Mouse (Mus musculus): ENCODE data around the gene Dchs2. TPM values are rescaled to one million over a fixed set of nuclear protein-coding genes. Genes with fewer than 3 reads are reported as not detected.

The Dchs2 gene
- polyA plus RNA-seq, 2 experiments: 1.7 to 2.1 TPM

- Histone ChIP-seq H3K4me3 (replicated peaks; ENCODE audit: low read length) (no peak overlapping the region), H3K9ac (ENCODE audit: low read depth, low read length, severe bottlenecking) (no peak overlapping the region), H3K36me3 (ENCODE audit: control insufficient read depth, insufficient read depth, low read length) (no peaks in the 10 kb centered on the region), H3K27ac (replicated peaks; ENCODE audit: low read depth, low read length) (no peak overlapping the region), H3K27me3 (ENCODE audit: control insufficient read depth, insufficient read depth, low read length) (no peaks in the 10 kb centered on the region), H3K9me3 (ENCODE audit: control insufficient read depth, low read length) (no peaks in the 10 kb centered on the region), H3K4me1 (ENCODE audit: control insufficient read depth, insufficient read depth, low read length) (no peaks in the 10 kb centered on the region), H3K4me2 (replicated peaks; ENCODE audit: low read depth, low read length, severe bottlenecking) (no peak overlapping the region)
- ATAC-seq (ENCODE audit: low FRiP score, low read depth): no peak
- no peak for DNase-seq (ENCODE audit: low spot score)
- TF ChIP-seq POLR2A (IDR thresholded peaks at IDR 0.05; ENCODE audit: borderline replicate concordance, extremely low read depth, insufficient read depth, insufficient read length): no peak
- 76% methylated on average over 3 of the region's 3 CpGs for WGBS
These were observed 35.9 kb downstream of the Dchs2 start for GRCm38 (mm10) chr3:83163676-83164075.

- H3K4me3 ChIP-seq (replicated peaks; ENCODE audit: low read length): no peak overlapping the region
- H3K36me3 ChIP-seq (ENCODE audit: control insufficient read depth, insufficient read depth, low read length): no peaks in the 10 kb centered on the region
- TF ChIP-seq POLR2A (IDR thresholded peaks at IDR 0.05; ENCODE audit: borderline replicate concordance, extremely low read depth, insufficient read depth, insufficient read length): no peak
- 96% methylated on average over 5 of the region's 5 CpGs for WGBS
- no peak overlapping the region for H3K9ac ChIP-seq (ENCODE audit: low read depth, low read length, severe bottlenecking)
- H3K27ac ChIP-seq (replicated peaks; ENCODE audit: low read depth, low read length): no peak overlapping the region
- no peaks in the 10 kb centered on the region for H3K4me1 ChIP-seq (ENCODE audit: control insufficient read depth, insufficient read depth, low read length)
- H3K9me3 ChIP-seq (ENCODE audit: control insufficient read depth, low read length): no peaks in the 10 kb centered on the region
- no peak overlapping the region for H3K4me2 ChIP-seq (replicated peaks; ENCODE audit: low read depth, low read length, severe bottlenecking)
- no peaks in the 10 kb centered on the region for H3K27me3 ChIP-seq (ENCODE audit: control insufficient read depth, insufficient read depth, low read length)
- no peak for ATAC-seq (ENCODE audit: low FRiP score, low read depth)
- DNase-seq (ENCODE audit: low spot score): no peak
These were observed 57.8 kb downstream of the Dchs2 start for GRCm38 (mm10) chr3:83185527-83185926.

DNA sequence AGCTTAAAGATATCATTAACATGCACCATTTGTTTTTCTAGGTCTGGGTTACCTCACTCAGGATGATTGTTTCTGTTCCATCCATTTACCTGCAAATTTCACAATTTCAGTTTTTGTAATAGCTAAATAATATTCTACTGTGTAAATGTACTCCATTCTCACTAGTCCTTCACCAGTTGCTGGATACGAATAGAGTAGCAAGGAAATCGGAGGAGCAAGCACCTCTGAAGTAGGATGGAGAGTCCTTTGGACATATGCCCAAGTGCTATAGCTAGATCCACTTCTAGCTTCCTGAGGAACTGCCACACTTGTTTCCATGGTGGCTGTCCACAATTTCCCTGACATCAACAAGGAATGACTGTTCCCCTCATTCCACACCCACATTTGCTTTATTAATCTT lies 63.5 kb downstream of the Dchs2 start:
- H3K9ac ChIP-seq (ENCODE audit: low read depth, low read length, severe bottlenecking): no peak overlapping the region
- H3K9me3 ChIP-seq (ENCODE audit: control insufficient read depth, low read length): no peaks in the 10 kb centered on the region
- no peaks in the 10 kb centered on the region for H3K4me1 ChIP-seq (ENCODE audit: control insufficient read depth, insufficient read depth, low read length)
- no peaks in the 10 kb centered on the region for H3K27me3 ChIP-seq (ENCODE audit: control insufficient read depth, insufficient read depth, low read length)
- H3K4me2 ChIP-seq (replicated peaks; ENCODE audit: low read depth, low read length, severe bottlenecking): no peak overlapping the region
- no peak overlapping the region for H3K4me3 ChIP-seq (replicated peaks; ENCODE audit: low read length)
- ATAC-seq (ENCODE audit: low FRiP score, low read depth): no peak
- no peak for DNase-seq (ENCODE audit: low spot score)
- no peak for TF ChIP-seq POLR2A (IDR thresholded peaks at IDR 0.05; ENCODE audit: borderline replicate concordance, extremely low read depth, insufficient read depth, insufficient read length)
- no peak overlapping the region for H3K27ac ChIP-seq (replicated peaks; ENCODE audit: low read depth, low read length)
- WGBS: 90% methylated on average over 2 of the region's 2 CpGs
- H3K36me3 ChIP-seq (ENCODE audit: control insufficient read depth, insufficient read depth, low read length): no peaks in the 10 kb centered on the region

DNA sequence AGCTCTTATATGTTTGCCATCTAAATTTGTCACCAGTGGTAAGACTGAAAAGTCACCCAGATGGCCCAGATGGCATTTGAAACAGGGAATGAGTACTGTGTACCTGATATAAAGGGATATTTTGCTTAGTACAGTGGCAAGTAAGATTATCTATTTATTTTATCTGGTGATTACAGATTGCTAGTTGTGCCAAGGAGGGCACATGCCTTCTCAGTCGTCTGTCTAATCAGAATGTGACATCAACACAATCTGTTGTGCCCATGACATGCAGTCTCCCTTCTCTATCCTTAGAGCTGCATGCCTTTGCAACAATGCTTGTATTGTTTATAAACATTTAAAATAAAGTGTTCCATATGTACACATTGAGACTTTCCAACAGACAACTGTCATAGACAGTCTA lies 64.7 kb downstream of the Dchs2 start:
- Histone ChIP-seq H3K4me2 (replicated peaks; ENCODE audit: low read depth, low read length, severe bottlenecking) (no peak overlapping the region), H3K4me3 (replicated peaks; ENCODE audit: low read length) (no peak overlapping the region), H3K36me3 (ENCODE audit: control insufficient read depth, insufficient read depth, low read length) (no peaks in the 10 kb centered on the region), H3K27ac (replicated peaks; ENCODE audit: low read depth, low read length) (no peak overlapping the region), H3K9me3 (ENCODE audit: control insufficient read depth, low read length) (no peaks in the 10 kb centered on the region), H3K4me1 (ENCODE audit: control insufficient read depth, insufficient read depth, low read length) (no peaks in the 10 kb centered on the region), H3K27me3 (ENCODE audit: control insufficient read depth, insufficient read depth, low read length) (no peaks in the 10 kb centered on the region), H3K9ac (ENCODE audit: low read depth, low read length, severe bottlenecking) (no peak overlapping the region)
- TF ChIP-seq POLR2A (IDR thresholded peaks at IDR 0.05; ENCODE audit: borderline replicate concordance, extremely low read depth, insufficient read depth, insufficient read length): no peak
- DNase-seq (ENCODE audit: low spot score): no peak
- 90% methylated on average over 1 of the region's 1 CpGs for WGBS
- no peak for ATAC-seq (ENCODE audit: low FRiP score, low read depth)

DNA sequence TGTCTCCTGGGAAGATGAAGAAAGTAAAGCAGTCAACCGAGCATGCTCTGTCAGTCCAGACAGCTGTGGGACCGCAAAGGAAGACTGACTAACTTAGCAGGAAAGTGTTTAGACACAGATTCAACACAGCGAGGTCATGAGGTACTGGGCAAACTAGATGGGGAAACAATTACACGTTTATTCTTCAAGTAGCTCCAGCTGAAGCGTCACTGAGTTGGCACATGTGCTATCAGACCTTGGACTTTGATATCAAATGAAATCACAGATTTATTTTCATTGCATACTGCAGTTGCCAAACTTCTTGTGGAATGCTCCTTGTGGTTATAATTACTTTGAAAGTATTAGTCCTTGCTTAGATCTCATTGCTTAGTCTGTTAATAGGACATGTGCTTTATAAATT lies 67.2 kb downstream of the Dchs2 start:
- TF ChIP-seq POLR2A (IDR thresholded peaks at IDR 0.05; ENCODE audit: borderline replicate concordance, extremely low read depth, insufficient read depth, insufficient read length): no peak
- Histone ChIP-seq H3K27ac (replicated peaks; ENCODE audit: low read depth, low read length) (no peak overlapping the region), H3K4me2 (replicated peaks; ENCODE audit: low read depth, low read length, severe bottlenecking) (no peak overlapping the region), H3K4me3 (replicated peaks; ENCODE audit: low read length) (no peak overlapping the region), H3K4me1 (ENCODE audit: control insufficient read depth, insufficient read depth, low read length) (peaks cover 7% of the 10 kb centered on the region; the same call in 1 of the 2 replicates), H3K9me3 (ENCODE audit: control insufficient read depth, low read length) (no peaks in the 10 kb centered on the region), H3K9ac (ENCODE audit: low read depth, low read length, severe bottlenecking) (no peak overlapping the region), H3K27me3 (ENCODE audit: control insufficient read depth, insufficient read depth, low read length) (no peaks in the 10 kb centered on the region), H3K36me3 (ENCODE audit: control insufficient read depth, insufficient read depth, low read length) (no peaks in the 10 kb centered on the region)
- 71% methylated on average over 5 of the region's 5 CpGs for WGBS
- DNase-seq (ENCODE audit: low spot score): no peak
- no peak for ATAC-seq (ENCODE audit: low FRiP score, low read depth)
